16 mouse cellular contexts compared by ENCODE assay signal in the genomic region with DNA sequence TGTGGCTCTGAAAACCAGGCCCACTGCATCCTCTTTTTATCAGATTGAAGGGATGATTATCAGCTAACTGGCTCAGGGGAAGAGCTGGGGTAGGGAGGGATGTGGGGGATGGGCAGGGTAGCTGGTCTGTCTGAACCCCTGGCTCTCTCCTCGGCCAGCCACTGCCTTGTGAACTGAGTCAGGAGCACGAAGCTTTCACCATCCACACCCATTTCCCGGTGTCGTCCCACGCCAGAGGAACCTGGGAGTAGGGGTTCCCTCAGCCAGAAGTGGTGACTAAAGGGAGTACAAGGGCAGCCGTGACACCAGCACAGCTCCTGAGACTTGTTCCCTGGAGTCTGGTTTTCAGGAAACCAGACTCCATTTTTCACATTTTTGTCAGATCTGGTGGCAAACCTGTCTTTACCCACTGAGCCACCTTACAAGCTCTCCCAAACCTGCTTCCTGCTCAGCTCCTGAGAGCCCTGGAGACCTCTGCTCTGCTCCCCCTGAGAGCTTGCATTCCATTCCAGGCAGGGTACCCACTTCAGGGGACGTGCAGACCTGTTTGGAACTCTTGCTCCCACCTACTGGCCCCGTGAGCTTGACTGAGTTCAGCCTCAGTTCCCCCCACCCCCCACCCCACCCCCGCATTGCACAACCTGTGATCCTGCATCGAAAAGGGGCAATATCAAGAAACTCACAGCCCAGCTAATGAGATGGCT. TPM values are rescaled to one million over a fixed set of nuclear protein-coding genes. Genes with fewer than 3 reads are reported as not detected.
A peak's percentile ranks its signal among the peaks of the same experiment; 100 is the strongest.
DNase-seq lines count a peak whose midpoint lies in the region; ATAC-seq lines count a peak whose summit lies in the region.
"Had no signal": no experiment of that assay in that cellular context is flagged by ENCODE, and none has a peak within 500 bp of the region (broad histone marks: within the 10 kb centered on the region; RNA-seq: fewer than 3 reads in every experiment).

No protein-coding gene starts in this region.

- H3K9ac ChIP-seq in forebrain, embryonic 15.5 days (replicated peaks): no peak overlapping the region
- H3K9ac ChIP-seq in kidney, embryonic 14.5 days (ENCODE audit: low read depth, low read length): no peak overlapping the region
- 0 out of 2 replicates have a peak overlapping the region, but pooled peaks have one; percentile 29 for H3K9ac ChIP-seq in neural tube, embryonic 12.5 days
- H3K9ac ChIP-seq: limb, embryonic 12.5 days; liver, postnatal 0 days had no signal

- no peaks in the 10 kb centered on the region for H3K36me3 ChIP-seq in forebrain, embryonic 10.5 days (replicated peaks)
- H3K36me3 ChIP-seq in forebrain, embryonic 15.5 days: no peaks in the 10 kb centered on the region
- H3K36me3 ChIP-seq in kidney, embryonic 14.5 days (ENCODE audit: control insufficient read depth, insufficient read depth, low read length): no peaks in the 10 kb centered on the region
- H3K36me3 ChIP-seq in neural tube, embryonic 12.5 days: no peaks in the 10 kb centered on the region
- H3K36me3 ChIP-seq: limb, embryonic 12.5 days had no signal

- no peak for DNase-seq in forebrain, embryonic 10.5 days (ENCODE audit: extremely low spot score, low spot score)
- DNase-seq in kidney, postnatal 14 days: no peak
- DNase-seq in neural tube, embryonic 10.5 days (ENCODE audit: extremely low spot score, low spot score): no peak
- no peak for DNase-seq in frontal cortex, postnatal 36 days (ENCODE audit: low spot score in 2 of 2)
- no peak for DNase-seq in frontal cortex, postnatal 14 days (ENCODE audit: low spot score in 2 of 2)
- DNase-seq: cerebellum, adult 18-20 months; kidney, adult 9 months; layer of hippocampus, postnatal 36 days; liver, postnatal 0 days; thymus, adult 2 months had no signal

- H3K27ac ChIP-seq in forebrain, embryonic 10.5 days: peak overlapping the region; percentile 75
- no peak overlapping the region for H3K27ac ChIP-seq in forebrain, embryonic 15.5 days (replicated peaks)
- 0 out of 2 replicates have a peak overlapping the region, but pooled peaks have one; percentile 30 for H3K27ac ChIP-seq in kidney, embryonic 14.5 days (ENCODE audit: low read depth, low read length)
- no peak overlapping the region for H3K27ac ChIP-seq in neural tube, embryonic 12.5 days
- H3K27ac ChIP-seq: limb, embryonic 12.5 days had no signal

- peaks cover 18% of the 10 kb centered on the region for H3K27me3 ChIP-seq in forebrain, embryonic 10.5 days (ENCODE audit: poor library complexity, severe bottlenecking)
- no peaks in the 10 kb centered on the region for H3K27me3 ChIP-seq in forebrain, embryonic 15.5 days
- H3K27me3 ChIP-seq in kidney, embryonic 14.5 days (ENCODE audit: control insufficient read depth, insufficient read depth, low read length): no peaks in the 10 kb centered on the region
- no peaks in the 10 kb centered on the region for H3K27me3 ChIP-seq in neural tube, embryonic 12.5 days (replicated peaks)
- H3K27me3 ChIP-seq: limb, embryonic 12.5 days had no signal

- H3K9me3 ChIP-seq in forebrain, embryonic 10.5 days: no peaks in the 10 kb centered on the region
- no peaks in the 10 kb centered on the region for H3K9me3 ChIP-seq in forebrain, embryonic 15.5 days
- H3K9me3 ChIP-seq in kidney, embryonic 14.5 days (ENCODE audit: control insufficient read depth, low read length): no peaks in the 10 kb centered on the region
- no peaks in the 10 kb centered on the region for H3K9me3 ChIP-seq in neural tube, embryonic 12.5 days
- H3K9me3 ChIP-seq: limb, embryonic 12.5 days had no signal

- ATAC-seq in forebrain, embryonic 15.5 days (replicated peaks): no peak
- 0 out of 2 replicates have a peak, but pooled peaks have one; percentile 8 for ATAC-seq in kidney, embryonic 14.5 days (ENCODE audit: low FRiP score, low TSS enrichment)
- no peak for ATAC-seq in neural tube, embryonic 12.5 days (ENCODE audit: low FRiP score, low read depth)
- ATAC-seq: liver, postnatal 0 days; midbrain, embryonic 16.5 days had no signal

- WGBS in forebrain, embryonic 10.5 days: 33% methylated on average over 10 of the region's 10 CpGs
- WGBS in forebrain, embryonic 15.5 days: 33% methylated on average over 10 of the region's 10 CpGs
- WGBS in kidney, embryonic 14.5 days: 31% methylated on average over 10 of the region's 10 CpGs
- WGBS in neural tube, embryonic 12.5 days: 43% methylated on average over 10 of the region's 10 CpGs

- no peak overlapping the region for H3K4me2 ChIP-seq in forebrain, embryonic 15.5 days (replicated peaks)
- no peak overlapping the region for H3K4me2 ChIP-seq in kidney, embryonic 14.5 days (replicated peaks; ENCODE audit: low read depth, low read length)
- H3K4me2 ChIP-seq in neural tube, embryonic 12.5 days (replicated peaks): no peak overlapping the region
- H3K4me2 ChIP-seq: limb, embryonic 12.5 days had no signal

- peaks cover 59% of the 10 kb centered on the region for H3K4me1 ChIP-seq in forebrain, embryonic 10.5 days
- H3K4me1 ChIP-seq in forebrain, embryonic 15.5 days: peaks cover 7% of the 10 kb centered on the region
- peaks cover 37% of the 10 kb centered on the region for H3K4me1 ChIP-seq in kidney, embryonic 14.5 days (ENCODE audit: control insufficient read depth, insufficient read depth, low read length)
- peaks cover 30% of the 10 kb centered on the region for H3K4me1 ChIP-seq in neural tube, embryonic 12.5 days

- no peak overlapping the region for H3K4me3 ChIP-seq in forebrain, embryonic 10.5 days
- no peak overlapping the region for H3K4me3 ChIP-seq in forebrain, embryonic 15.5 days
- H3K4me3 ChIP-seq in kidney, embryonic 14.5 days (ENCODE audit: low read length): no peak overlapping the region
- H3K4me3 ChIP-seq in neural tube, embryonic 12.5 days: no peak overlapping the region
- H3K4me3 ChIP-seq: erythroblast, embryonic 14.5 days; limb, embryonic 12.5 days had no signal

RNA-seq across cellular contexts. Expression of a gene that starts 2.8 kb away (rescaled TPM):
- 22.1 and 23.0 TPM in 2 replicates for polyA plus RNA-seq in forebrain, embryonic 10.5 days (2016; fragmentation: Nextera tagmentation; extraction: Ambion mirVana)
- 24.5 and 26.9 TPM in 2 replicates for polyA plus RNA-seq in forebrain, embryonic 15.5 days (2015; fragmentation: Nextera tagmentation; extraction: Ambion mirVana)
- 11.8 and 18.2 TPM in 2 replicates for polyA plus RNA-seq in kidney, embryonic 14.5 days (2014; fragmentation: Nextera tagmentation; extraction: Ambion mirVana)
- polyA plus RNA-seq in neural tube, embryonic 12.5 days (2016; fragmentation: Nextera tagmentation; extraction: Ambion mirVana): 35.8 and 38.8 TPM in 2 replicates

RNA-seq across cellular contexts. Expression of a gene that starts 37.3 kb away (rescaled TPM):
- polyA plus RNA-seq in forebrain, embryonic 10.5 days (2016; fragmentation: Nextera tagmentation; extraction: Ambion mirVana): 40.8 and 44.7 TPM in 2 replicates
- polyA plus RNA-seq in forebrain, embryonic 15.5 days (2015; fragmentation: Nextera tagmentation; extraction: Ambion mirVana): 36.1 and 51.2 TPM in 2 replicates
- 35.3 and 45.2 TPM in 2 replicates for polyA plus RNA-seq in kidney, embryonic 14.5 days (2014; fragmentation: Nextera tagmentation; extraction: Ambion mirVana)
- polyA plus RNA-seq in neural tube, embryonic 12.5 days (2016; fragmentation: Nextera tagmentation; extraction: Ambion mirVana): 99.9 and 106 TPM in 2 replicates

Comparison
In these comparisons a context has a peak if more than half of its experiments do, and no peak if none do; other contexts are left out.
1. H3K27ac ChIP-seq: peak in forebrain, embryonic 10.5 days (single experiment) and kidney, embryonic 14.5 days (single experiment); none in forebrain, embryonic 15.5 days (single experiment) and neural tube, embryonic 12.5 days (single experiment).